Mouse (Mus musculus): ENCODE results near the gene Gm20532. TPM values are rescaled to one million over a fixed set of nuclear protein-coding genes. Genes with fewer than 3 reads are reported as not detected.

Gm20532 gene
- polyA plus RNA-seq, 1 experiment from 2014 or later = not detected

GRCm38 (mm10) chr2:26579714-26580113, 6.7 kb upstream of the Gm20532 start, which contains the start of gene Egfl7:
Gene Egfl7, plus strand, starts transcription at chr2:26580014.
- H3K27ac ChIP-seq (ENCODE audit: low read length) = peak within 1 kb of the TSS; percentile 66
- no peaks in the 10 kb centered on the region for H3K9me3 ChIP-seq (ENCODE audit: low read length)
- H3K27me3 ChIP-seq (ENCODE audit: insufficient read depth, low read length) = no peaks in the 10 kb centered on the region
- H3K4me2 ChIP-seq (replicated peaks; ENCODE audit: low read depth, low read length) = peak within 1 kb of the TSS; percentile 19; the same call in 1 of the 2 replicates
- no peak for ATAC-seq (ENCODE audit: low FRiP score, low TSS enrichment)
- 100% methylated on average over 1 of the region's 1 CpGs for WGBS
- H3K4me3 ChIP-seq (ENCODE audit: low read length) = no peak within 1 kb of the TSS
- H3K9ac ChIP-seq (replicated peaks; ENCODE audit: low read length) = 0 out of 2 replicates have a peak within 1 kb of the TSS, but pooled peaks have one; percentile 22
- 0 out of 2 replicates have a peak, but pooled peaks cover 2% of the 10 kb centered on the region for H3K4me1 ChIP-seq (ENCODE audit: insufficient read depth, low read length)
- H3K36me3 ChIP-seq (ENCODE audit: insufficient read depth, low read length) = no peaks in the 10 kb centered on the region

GRCm38 (mm10) chr2:26580751-26581150, 5.7 kb upstream of the Gm20532 start:
- WGBS = 80% methylated on average over 5 of the region's 5 CpGs
- Histone ChIP-seq H3K4me2 (replicated peaks; ENCODE audit: low read depth, low read length) (peak overlapping the region; percentile 19; the same call in 1 of the 2 replicates), H3K4me3 (ENCODE audit: low read length) (no peak overlapping the region), H3K9me3 (ENCODE audit: low read length) (no peaks in the 10 kb centered on the region), H3K4me1 (ENCODE audit: insufficient read depth, low read length) (0 out of 2 replicates have a peak, but pooled peaks cover 2% of the 10 kb centered on the region), H3K27ac (ENCODE audit: low read length) (peak overlapping the region; percentile 51; the same call in 1 of the 2 replicates), H3K9ac (replicated peaks; ENCODE audit: low read length) (0 out of 2 replicates have a peak overlapping the region, but pooled peaks have one; percentile 22), H3K27me3 (ENCODE audit: insufficient read depth, low read length) (no peaks in the 10 kb centered on the region), H3K36me3 (ENCODE audit: insufficient read depth, low read length) (no peaks in the 10 kb centered on the region)
- no peak for ATAC-seq (ENCODE audit: low FRiP score, low TSS enrichment)

DNA sequence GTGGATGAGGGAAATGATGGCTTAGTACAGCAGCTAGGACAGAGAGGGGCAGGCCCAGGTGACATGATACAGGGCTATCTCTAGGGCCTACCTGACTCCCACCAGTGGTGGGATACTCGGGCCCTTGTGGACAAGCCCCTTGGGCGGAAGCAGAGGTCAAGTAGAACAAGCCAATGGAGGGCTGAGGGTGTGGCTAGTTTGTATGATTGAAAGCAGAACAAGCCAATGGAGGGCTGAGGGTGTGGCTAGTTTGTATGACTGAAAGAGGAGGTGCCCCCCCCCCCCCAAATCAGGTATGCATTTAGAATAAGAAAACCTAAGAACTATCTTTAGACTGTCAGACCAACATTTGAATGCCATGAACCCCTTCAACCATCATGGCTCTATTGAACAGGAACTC, 4.2 kb upstream of the Gm20532 start:
- no peaks in the 10 kb centered on the region for H3K27me3 ChIP-seq (ENCODE audit: insufficient read depth, low read length)
- no peak overlapping the region; the same call in 1 of the 2 replicates for H3K4me2 ChIP-seq (replicated peaks; ENCODE audit: low read depth, low read length)
- H3K4me3 ChIP-seq (ENCODE audit: low read length) = no peak overlapping the region
- peak overlapping the region; percentile 73; the same call in 1 of the 2 replicates for H3K27ac ChIP-seq (ENCODE audit: low read length)
- H3K4me1 ChIP-seq (ENCODE audit: insufficient read depth, low read length) = peaks cover 8% of the 10 kb centered on the region
- no peak overlapping the region for H3K9ac ChIP-seq (replicated peaks; ENCODE audit: low read length)
- H3K9me3 ChIP-seq (ENCODE audit: low read length) = no peaks in the 10 kb centered on the region
- H3K36me3 ChIP-seq (ENCODE audit: insufficient read depth, low read length) = no peaks in the 10 kb centered on the region
- 52% methylated on average over 2 of the region's 2 CpGs for WGBS
- no peak for ATAC-seq (ENCODE audit: low FRiP score, low TSS enrichment)

DNA sequence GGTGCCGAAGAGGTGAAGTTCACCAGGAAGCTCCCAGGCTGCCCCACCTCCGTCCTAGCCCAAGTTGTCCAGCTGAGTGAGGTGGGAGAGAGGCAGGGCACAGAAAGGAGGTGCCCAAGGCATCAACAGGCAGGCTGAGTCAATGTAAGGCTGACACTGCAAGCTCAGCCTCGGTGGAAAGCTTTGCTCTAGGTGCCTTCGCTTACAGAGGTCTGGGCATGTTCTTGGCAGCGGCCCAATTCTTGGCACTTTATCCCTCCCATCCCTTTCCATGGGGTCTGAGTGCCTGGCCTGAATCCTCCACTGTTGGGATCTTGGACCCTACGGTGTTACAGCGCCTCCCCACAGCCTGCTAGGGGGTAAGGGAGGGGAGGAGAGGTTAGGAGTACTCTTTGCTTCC, 3.7 kb upstream of the Gm20532 start:
- no peak for ATAC-seq (ENCODE audit: low FRiP score, low TSS enrichment)

GRCm38 (mm10) chr2:26583640-26584039, 2.8 kb upstream of the Gm20532 start:
- H3K4me1 ChIP-seq (ENCODE audit: insufficient read depth, low read length) = peaks cover 19% of the 10 kb centered on the region
- no peaks in the 10 kb centered on the region for H3K36me3 ChIP-seq (ENCODE audit: insufficient read depth, low read length)
- H3K9me3 ChIP-seq (ENCODE audit: low read length) = no peaks in the 10 kb centered on the region
- peak overlapping the region; percentile 73 for H3K27ac ChIP-seq (ENCODE audit: low read length)
- 0 out of 2 replicates have a peak overlapping the region, but pooled peaks have one; percentile 32 for H3K4me2 ChIP-seq (replicated peaks; ENCODE audit: low read depth, low read length)
- 40% methylated on average over 11 of the region's 11 CpGs for WGBS
- H3K4me3 ChIP-seq (ENCODE audit: low read length) = peak overlapping the region; percentile 54
- no peaks in the 10 kb centered on the region for H3K27me3 ChIP-seq (ENCODE audit: insufficient read depth, low read length)
- H3K9ac ChIP-seq (replicated peaks; ENCODE audit: low read length) = peak overlapping the region; percentile 42
- peak; percentile 29 for ATAC-seq (ENCODE audit: low FRiP score, low TSS enrichment)

More for the DNA sequence above, 3.7 kb upstream of the Gm20532 start:
- Histone ChIP-seq H3K4me3 (ENCODE audit: low read length) (no peak overlapping the region; the same call in 1 of the 2 replicates), H3K9ac (replicated peaks; ENCODE audit: low read length) (0 out of 2 replicates have a peak overlapping the region, but pooled peaks have one; percentile 20), H3K36me3 (ENCODE audit: insufficient read depth, low read length) (no peaks in the 10 kb centered on the region), H3K4me2 (replicated peaks; ENCODE audit: low read depth, low read length) (peak overlapping the region; percentile 32; the same call in 1 of the 2 replicates), H3K27me3 (ENCODE audit: insufficient read depth, low read length) (no peaks in the 10 kb centered on the region), H3K9me3 (ENCODE audit: low read length) (no peaks in the 10 kb centered on the region), H3K27ac (ENCODE audit: low read length) (peak overlapping the region; percentile 73; the same call in 1 of the 2 replicates), H3K4me1 (ENCODE audit: insufficient read depth, low read length) (peaks cover 11% of the 10 kb centered on the region)
- WGBS = 74% methylated on average over 7 of the region's 7 CpGs

DNA sequence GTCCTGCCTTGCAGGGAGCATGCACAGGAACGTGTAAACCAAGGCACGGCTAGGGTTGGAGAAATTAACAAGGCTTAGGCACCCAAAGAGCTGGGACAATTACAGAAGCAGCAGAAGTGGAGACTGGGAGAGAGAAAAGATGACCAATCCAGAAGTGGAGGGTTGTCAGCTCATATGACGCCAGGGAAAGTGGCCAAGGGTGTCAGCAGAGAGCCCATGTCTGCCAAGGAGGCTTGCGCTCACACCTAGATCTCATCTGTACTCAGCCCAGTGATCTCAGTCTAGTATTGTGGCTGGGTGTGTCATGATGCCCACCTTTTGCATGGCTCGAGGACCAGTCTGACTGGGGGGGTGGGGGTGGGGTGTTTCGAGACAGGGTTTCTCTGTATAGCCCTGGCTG, 726 bp upstream of the Gm20532 start:
- H3K4me3 ChIP-seq (ENCODE audit: low read length) = peak overlapping the region; percentile 54
- H3K9me3 ChIP-seq (ENCODE audit: low read length) = no peaks in the 10 kb centered on the region
- ATAC-seq (ENCODE audit: low FRiP score, low TSS enrichment) = no peak
- H3K27me3 ChIP-seq (ENCODE audit: insufficient read depth, low read length) = no peaks in the 10 kb centered on the region
- H3K9ac ChIP-seq (replicated peaks; ENCODE audit: low read length) = peak overlapping the region; percentile 62
- H3K4me2 ChIP-seq (replicated peaks; ENCODE audit: low read depth, low read length) = no peak overlapping the region
- no peaks in the 10 kb centered on the region; the same call in 1 of the 2 replicates for H3K36me3 ChIP-seq (ENCODE audit: insufficient read depth, low read length)
- WGBS = 49% methylated on average over 6 of the region's 6 CpGs
- peaks cover 21% of the 10 kb centered on the region for H3K4me1 ChIP-seq (ENCODE audit: insufficient read depth, low read length)
- peak overlapping the region; percentile 73 for H3K27ac ChIP-seq (ENCODE audit: low read length)

DNA sequence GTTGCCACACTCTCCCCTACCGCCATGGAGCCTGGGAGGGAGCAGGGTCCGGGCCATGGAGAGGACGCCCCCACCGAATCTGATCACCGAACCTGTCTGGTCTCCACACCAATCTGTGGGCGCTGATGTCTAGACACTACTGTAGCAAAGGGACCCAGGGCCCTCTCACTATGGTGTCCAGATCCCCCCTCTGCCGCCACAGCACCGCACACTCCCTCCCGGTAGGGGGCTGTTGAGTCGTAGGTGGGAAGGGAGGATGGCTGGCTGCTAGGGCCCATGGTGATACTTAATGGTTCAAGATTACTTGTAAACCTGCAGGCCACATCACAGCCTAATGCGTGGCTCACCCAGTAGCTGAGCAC, 586 bp downstream of the Gm20532 start:
- H3K4me2 ChIP-seq (replicated peaks; ENCODE audit: low read depth, low read length) = peak overlapping the region; percentile 72

GRCm38 (mm10) chr2:26588573-26588972, 2.1 kb downstream of the Gm20532 start:
- Histone ChIP-seq H3K9me3 (ENCODE audit: low read length) (no peaks in the 10 kb centered on the region), H3K9ac (replicated peaks; ENCODE audit: low read length) (peak overlapping the region; percentile 72), H3K36me3 (ENCODE audit: insufficient read depth, low read length) (peaks cover 14% of the 10 kb centered on the region; the same call in 1 of the 2 replicates), H3K4me3 (ENCODE audit: low read length) (peak overlapping the region; percentile 54), H3K27ac (ENCODE audit: low read length) (peak overlapping the region; percentile 73), H3K4me2 (replicated peaks; ENCODE audit: low read depth, low read length) (peak overlapping the region; percentile 72), H3K27me3 (ENCODE audit: insufficient read depth, low read length) (no peaks in the 10 kb centered on the region), H3K4me1 (ENCODE audit: insufficient read depth, low read length) (peaks cover 21% of the 10 kb centered on the region)
- ATAC-seq (ENCODE audit: low FRiP score, low TSS enrichment) = peak; percentile 19; the same call in 1 of the 2 replicates
- WGBS = 28% methylated on average over 4 of the region's 4 CpGs

More for the DNA sequence above, 586 bp downstream of the Gm20532 start:
- peak overlapping the region; percentile 54 for H3K4me3 ChIP-seq (ENCODE audit: low read length)
- H3K36me3 ChIP-seq (ENCODE audit: insufficient read depth, low read length) = no peaks in the 10 kb centered on the region; the same call in 1 of the 2 replicates
- ATAC-seq (ENCODE audit: low FRiP score, low TSS enrichment) = peak; percentile 40
- no peaks in the 10 kb centered on the region for H3K9me3 ChIP-seq (ENCODE audit: low read length)
- no peaks in the 10 kb centered on the region for H3K27me3 ChIP-seq (ENCODE audit: insufficient read depth, low read length)
- peak overlapping the region; percentile 72 for H3K9ac ChIP-seq (replicated peaks; ENCODE audit: low read length)
- peak overlapping the region; percentile 73 for H3K27ac ChIP-seq (ENCODE audit: low read length)
- peaks cover 21% of the 10 kb centered on the region for H3K4me1 ChIP-seq (ENCODE audit: insufficient read depth, low read length)
- 6% methylated on average over 11 of the region's 11 CpGs for WGBS

- WGBS = 86% methylated on average over 10 of the region's 10 CpGs
- Histone ChIP-seq H3K36me3 (ENCODE audit: insufficient read depth, low read length) (peaks cover 14% of the 10 kb centered on the region; the same call in 1 of the 2 replicates), H3K4me1 (ENCODE audit: insufficient read depth, low read length) (peaks cover 21% of the 10 kb centered on the region), H3K4me3 (ENCODE audit: low read length) (peak overlapping the region; percentile 54), H3K4me2 (replicated peaks; ENCODE audit: low read depth, low read length) (peak overlapping the region; percentile 72), H3K9ac (replicated peaks; ENCODE audit: low read length) (peak overlapping the region; percentile 72), H3K27ac (ENCODE audit: low read length) (peak overlapping the region; percentile 73), H3K9me3 (ENCODE audit: low read length) (no peaks in the 10 kb centered on the region), H3K27me3 (ENCODE audit: insufficient read depth, low read length) (no peaks in the 10 kb centered on the region)
- ATAC-seq (ENCODE audit: low FRiP score, low TSS enrichment) = no peak
Observed at GRCm38 (mm10) chr2:26589284-26589683, 2.8 kb downstream of the Gm20532 start.

DNA sequence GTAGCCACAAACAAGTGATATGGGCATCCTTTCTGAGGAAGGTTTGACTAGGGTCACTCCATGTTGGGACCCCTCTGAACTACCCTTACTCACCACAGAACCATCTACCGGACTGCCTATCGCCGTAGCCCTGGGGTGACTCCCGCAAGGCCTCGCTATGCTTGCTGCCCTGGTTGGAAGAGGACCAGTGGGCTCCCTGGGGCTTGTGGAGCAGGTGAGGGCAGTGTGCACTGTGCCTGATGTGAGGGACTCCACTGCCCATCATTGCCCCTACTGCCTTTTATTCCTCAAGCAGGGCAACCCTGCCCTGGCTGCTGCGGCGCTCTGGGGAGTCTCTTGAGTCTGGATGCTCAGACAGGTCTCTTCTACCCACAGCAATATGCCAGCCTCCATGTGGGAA, 3.8 kb downstream of the Gm20532 start:
- Histone ChIP-seq H3K4me1 (ENCODE audit: insufficient read depth, low read length) (peaks cover 27% of the 10 kb centered on the region), H3K9me3 (ENCODE audit: low read length) (no peaks in the 10 kb centered on the region), H3K27ac (ENCODE audit: low read length) (peak overlapping the region; percentile 25; the same call in 1 of the 2 replicates), H3K4me2 (replicated peaks; ENCODE audit: low read depth, low read length) (peak overlapping the region; percentile 72), H3K27me3 (ENCODE audit: insufficient read depth, low read length) (no peaks in the 10 kb centered on the region), H3K9ac (replicated peaks; ENCODE audit: low read length) (peak overlapping the region; percentile 37), H3K36me3 (ENCODE audit: insufficient read depth, low read length) (peaks cover 18% of the 10 kb centered on the region), H3K4me3 (ENCODE audit: low read length) (peak overlapping the region; percentile 54)
- WGBS = 89% methylated on average over 7 of the region's 7 CpGs
- no peak for ATAC-seq (ENCODE audit: low FRiP score, low TSS enrichment)
